Mouse (Mus musculus) kidney, adult 2 months (tissue): ENCODE results near the gene Gm10097.

Experiments used
- CTCF ChIP-seq: fragments of 200-500 bp; conservative IDR thresholded peaks from 2 replicates; pipeline ENCODE4 v1.5.1; 2011; ENCODE audit warnings: low read depth, mild to moderate bottlenecking, control low read depth, low read length, moderate library complexity, mixed read lengths; ENCODE audit not compliant: insufficient read depth, insufficient read length
- POLR2A ChIP-seq: fragments of 200-500 bp; IDR thresholded peaks from one replicate; pipeline ENCODE4 v1.6.1; 2011; ENCODE audit warnings: low read depth, low read length, control low read depth

GRCm38 (mm10) chr10:5058876-5059275, 10.1 kb upstream of the Gm10097 start:
- TF ChIP-seq POLR2A: no peak
- no peak for TF ChIP-seq CTCF
